Mouse (Mus musculus) left cerebral cortex, postnatal 25 days (tissue): ENCODE results near the gene Lsamp. TPM values are rescaled to one million over a fixed set of nuclear protein-coding genes. Genes with fewer than 3 reads are reported as not detected.

ENCODE experiments used
- DNase-seq, 2 experiments: peaks; one replicate each; pipeline ENCODE4 v3.0.0; 2022; ENCODE audit warnings: low spot score in 2 of 2, mixed read lengths in 1 of 2
- intact Hi-C: fragments of 180-260 bp; cut with DNase I; formaldehyde crosslinking; loops from one replicate; pipeline ENCODE4 v1.15.1; 2025
- total RNA-seq, 2 experiments: library from RNA; stranded (reverse); gene quantifications; 2 replicates each; pipeline ENCODE4 v1.2.3; 2021

The Lsamp gene
- total RNA-seq, 2 experiments from 2014 or later = 232 to 262 TPM

DNA sequence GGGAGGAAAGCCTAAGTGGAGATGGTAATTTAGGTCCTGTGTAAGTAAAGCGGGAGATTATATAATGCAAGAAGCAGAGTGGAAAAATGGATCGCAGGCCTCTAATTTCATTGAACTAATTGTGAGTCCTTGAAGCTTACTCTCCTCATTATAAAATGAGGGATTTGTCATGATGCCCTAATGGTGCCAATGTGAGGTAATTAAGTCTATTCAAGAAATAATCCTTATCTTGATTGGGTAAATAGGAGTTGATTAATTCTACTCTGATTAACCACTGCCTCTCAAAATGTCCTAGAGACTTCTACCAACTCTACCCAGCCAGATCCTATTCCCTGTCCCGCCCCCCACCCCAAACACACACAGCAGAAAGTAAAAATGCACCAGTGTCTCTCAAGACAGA lies 1802.5 kb downstream of the Lsamp start:
- intact Hi-C loops = loop anchor here (5.0 kb wide), 1 partner anchor 116 kb away; no protein-coding TSS in a partner anchor
- DNase-seq = no peak

DNA sequence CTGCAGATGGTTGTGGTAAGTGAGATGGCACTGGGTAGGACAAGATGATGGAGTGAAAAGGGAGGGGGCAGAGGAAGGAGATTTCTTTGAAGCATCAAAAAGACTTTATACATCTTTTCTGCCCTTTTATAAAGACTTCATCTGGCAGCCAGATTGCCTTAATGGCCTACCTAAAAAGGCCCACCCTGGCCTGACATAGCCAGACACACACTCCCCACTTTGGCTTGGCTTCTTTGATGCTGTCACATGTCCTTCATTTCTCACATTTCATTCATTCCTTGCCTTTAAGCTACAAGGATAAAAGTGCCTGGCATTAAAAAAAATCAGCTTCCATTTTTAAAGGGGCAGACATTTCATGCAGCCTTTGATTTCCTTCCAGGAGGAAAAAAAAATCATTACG lies 1803.0 kb downstream of the Lsamp start:
- intact Hi-C loops = loop anchor here (5.0 kb wide), 1 partner anchor 115 kb away; no protein-coding TSS in a partner anchor
- DNase-seq = no peak

DNA sequence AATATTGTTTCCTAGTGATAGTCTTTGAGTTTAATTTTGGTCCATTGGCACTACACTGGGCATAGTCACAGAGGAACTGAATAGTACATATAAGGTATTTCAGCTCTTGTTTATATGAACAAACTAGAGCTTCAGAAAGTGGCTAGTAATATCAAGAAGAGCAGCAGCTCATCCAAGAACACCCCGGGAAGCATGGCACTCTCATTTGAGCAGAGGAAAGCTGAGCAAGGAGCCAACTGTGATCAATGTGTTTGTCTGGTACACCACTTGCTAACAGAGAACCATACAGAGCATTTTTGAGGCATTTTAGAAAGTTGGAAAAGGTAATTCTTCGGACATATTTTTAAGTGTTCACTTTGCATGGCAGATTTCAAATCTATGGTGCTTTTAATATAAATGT lies 1805.9 kb downstream of the Lsamp start:
- DNase-seq = no peak
- intact Hi-C loops = no loop called here

DNA sequence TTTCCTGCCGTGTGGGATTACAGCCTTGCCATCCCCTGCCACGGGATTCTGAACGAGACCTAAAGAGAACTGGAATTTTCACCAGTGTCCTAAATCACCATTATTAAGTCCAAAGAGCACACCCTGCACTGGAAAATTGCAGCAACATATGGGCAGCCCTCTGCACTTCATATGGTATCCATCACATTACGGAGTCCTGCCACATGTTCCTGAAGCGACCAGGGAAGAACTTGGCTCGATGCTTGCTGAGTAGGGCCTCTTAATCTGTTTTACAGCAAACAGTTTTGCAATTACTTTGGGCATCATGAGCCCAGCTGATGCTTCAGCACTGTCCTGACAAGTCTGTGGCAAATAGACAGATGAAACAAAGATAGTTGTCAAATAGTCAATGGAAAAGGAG lies 1836.2 kb downstream of the Lsamp start:
- DNase-seq = no peak
- intact Hi-C loops = no loop called here

DNA sequence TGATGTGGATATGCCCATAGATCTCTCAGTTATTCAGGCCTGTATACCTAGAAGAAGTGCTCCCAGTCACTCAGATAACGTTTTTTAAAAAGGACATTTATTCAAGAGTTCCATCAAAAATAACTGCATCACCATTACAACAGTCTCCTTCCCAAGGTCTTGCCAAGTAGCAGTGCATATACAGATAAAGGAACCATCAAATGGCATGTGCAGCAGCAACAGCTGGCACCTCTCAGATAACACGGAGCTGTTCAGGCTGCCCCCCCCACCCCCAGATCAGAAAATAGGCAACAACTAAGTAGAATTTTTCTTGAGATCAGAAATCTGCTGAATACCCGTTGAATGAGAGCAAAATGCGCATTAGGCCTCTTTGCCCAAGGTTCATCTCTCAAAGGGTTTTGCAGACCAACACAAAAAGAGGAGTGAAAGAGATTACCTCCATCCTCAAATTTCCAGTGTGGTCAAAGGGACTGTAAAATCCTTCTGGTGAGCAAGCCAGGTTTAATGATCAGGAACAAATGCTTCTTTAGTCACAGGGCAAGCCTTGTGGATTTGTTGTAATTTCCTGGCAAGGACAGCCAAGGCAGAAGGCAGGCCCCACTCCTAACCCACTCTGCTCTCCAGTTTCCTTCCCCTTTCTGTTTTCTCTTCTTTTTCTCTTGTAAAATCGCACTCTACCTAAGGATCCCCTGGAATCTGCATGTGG lies 1842.9 kb downstream of the Lsamp start:
- intact Hi-C loops = no loop called here
- DNase-seq = no peak

DNA sequence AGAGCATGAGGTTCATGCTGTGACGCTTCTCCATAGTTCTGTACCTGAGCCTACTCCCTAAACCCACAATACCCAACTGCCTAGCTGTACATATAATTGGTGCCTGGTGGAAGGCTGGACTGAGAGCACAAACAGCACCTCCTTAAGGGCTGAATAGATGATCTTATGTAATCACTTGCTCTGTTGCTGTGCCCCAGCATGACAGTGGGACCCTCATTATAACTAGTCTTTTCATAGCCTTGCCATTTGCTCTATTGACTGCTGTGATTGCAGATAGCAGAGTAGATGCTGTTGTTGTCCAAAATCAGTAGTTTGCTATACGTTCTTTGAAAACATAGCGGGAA lies 1843.4 kb downstream of the Lsamp start:
- intact Hi-C loops = no loop called here

DNA sequence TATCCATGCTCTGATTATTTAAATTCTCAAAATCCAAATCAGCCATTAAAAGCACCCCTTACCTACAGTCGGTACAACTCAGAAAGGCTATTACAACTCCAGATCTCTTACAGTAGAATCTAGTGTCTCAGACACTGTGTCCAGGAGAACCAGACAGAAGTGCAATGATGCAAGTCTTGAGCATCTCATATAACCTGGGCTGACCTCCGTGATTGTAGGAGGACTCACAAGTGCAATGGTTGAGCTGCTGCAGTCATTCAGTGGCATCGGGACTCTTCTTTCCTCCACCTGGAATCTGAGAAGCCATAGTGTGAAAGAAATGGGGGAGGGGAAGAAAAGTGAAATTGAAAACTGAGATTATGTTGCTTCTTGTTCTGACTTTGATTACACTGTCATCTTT lies 1850.5 kb downstream of the Lsamp start:
- no peak for DNase-seq
- intact Hi-C loops = loop anchor here (5.0 kb wide), 2 partner anchors 302 to 577 kb away; no protein-coding TSS in a partner anchor

More for the DNA sequence above, 1843.4 kb downstream of the Lsamp start:
- DNase-seq = no peak

DNA sequence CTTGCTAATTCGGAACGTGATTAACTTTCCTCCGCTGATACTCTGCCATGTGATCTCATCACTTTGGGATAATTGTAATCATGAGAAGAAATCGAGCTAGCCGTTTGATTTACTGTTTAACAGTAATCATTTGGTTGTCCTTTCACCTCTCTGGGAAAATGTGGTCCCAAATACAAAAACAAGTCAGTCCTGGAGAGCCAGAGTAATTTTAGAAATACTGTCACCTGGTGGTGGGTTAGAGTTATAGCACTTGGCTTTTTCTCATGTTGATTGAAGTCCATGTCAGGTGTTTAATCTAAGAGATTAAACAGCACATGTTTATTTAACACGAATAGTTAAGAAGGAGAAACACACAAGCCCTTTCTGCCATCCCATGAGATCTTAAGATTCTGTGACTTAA lies 1851.6 kb downstream of the Lsamp start:
- peak in 1 of 2 experiments; percentile 43 for DNase-seq
- intact Hi-C loops = loop anchor here (5.0 kb wide), 2 partner anchors 303 to 578 kb away; no protein-coding TSS in a partner anchor

DNA sequence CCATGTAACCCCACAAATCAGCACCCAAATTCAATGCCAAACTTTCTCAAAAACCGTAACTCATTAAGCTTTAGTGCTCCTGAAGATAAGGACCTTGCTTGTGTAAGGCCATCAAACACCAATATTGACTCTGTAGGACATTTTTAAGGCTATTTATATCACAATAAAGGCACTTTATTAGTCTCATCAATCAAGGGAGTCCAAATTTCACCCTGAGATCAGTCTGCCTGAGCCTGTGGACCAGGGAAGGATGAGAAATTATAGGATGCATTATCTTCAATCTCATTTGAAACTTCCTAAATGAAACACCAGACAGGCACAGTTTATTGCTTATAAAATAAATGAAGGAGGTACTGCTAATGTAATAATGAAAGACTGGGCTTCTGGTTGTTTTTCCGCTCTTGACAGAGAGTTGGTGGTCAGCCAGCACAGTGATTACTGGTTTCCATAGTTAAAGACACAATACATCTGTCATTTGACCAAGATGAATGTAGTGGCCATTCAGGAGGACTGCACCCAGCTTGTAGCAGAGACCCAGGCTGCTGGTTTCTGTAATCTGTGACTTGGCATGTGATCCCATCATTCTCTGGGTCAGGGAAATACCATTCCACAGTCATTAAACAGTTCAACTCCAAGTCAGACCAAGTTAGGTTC lies 1855.7 kb downstream of the Lsamp start:
- intact Hi-C loops = loop anchor here (5.0 kb wide), 2 partner anchors 308 to 583 kb away; no protein-coding TSS in a partner anchor
- no peak for DNase-seq

DNA sequence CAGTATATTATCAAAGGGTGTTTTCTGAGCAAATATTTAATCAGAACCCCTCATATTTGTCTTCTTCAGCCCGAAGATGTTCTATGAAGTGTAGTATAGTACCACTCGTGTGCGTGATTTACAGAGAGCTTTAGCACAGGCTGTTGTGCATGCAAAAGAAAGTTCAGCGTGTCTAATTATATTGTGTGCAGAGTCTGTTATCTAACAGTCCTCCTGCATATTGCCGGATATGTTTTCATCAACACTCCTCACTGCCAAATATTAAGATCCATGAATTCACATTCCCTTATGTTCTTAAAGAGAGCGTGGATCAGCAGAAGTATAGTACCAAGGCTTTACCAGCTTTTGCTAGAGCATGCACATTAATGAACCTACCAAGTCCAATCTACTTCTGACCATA lies 1862.7 kb downstream of the Lsamp start:
- intact Hi-C loops = no loop called here
- peak in 1 of 2 experiments; percentile 32 for DNase-seq

DNA sequence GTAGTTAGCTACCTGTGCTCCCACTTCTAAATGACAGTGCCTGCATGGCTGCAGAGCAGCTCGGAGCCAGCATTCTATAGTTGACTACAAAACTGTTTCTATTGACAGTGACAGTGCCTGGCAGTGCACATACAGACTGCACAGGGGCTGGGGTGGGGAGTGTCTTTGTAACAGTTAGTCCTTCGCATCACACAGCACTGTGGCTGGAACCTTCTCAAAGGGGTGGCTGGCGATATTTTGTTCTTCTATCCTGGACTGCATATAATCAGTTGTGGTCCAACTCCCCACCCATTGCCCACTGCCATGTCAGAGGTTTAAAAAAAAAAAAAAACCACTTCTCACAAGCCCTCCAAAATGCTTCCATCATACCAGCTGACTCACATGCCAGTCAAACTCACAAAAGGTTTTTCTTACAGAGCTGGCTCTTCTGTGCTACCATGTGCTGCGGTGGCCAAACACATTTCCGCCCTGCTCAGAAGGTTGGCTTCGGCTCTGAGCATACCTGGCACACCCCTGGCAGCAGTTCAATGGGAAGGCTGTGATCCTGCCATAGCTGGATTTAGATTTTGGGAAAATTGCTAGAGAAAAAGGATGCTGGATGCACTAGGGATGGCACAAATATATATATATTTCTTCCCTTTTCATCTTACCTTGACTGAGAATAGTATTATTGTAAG lies 1887.9 kb downstream of the Lsamp start:
- intact Hi-C loops = no loop called here
- no peak for DNase-seq

DNA sequence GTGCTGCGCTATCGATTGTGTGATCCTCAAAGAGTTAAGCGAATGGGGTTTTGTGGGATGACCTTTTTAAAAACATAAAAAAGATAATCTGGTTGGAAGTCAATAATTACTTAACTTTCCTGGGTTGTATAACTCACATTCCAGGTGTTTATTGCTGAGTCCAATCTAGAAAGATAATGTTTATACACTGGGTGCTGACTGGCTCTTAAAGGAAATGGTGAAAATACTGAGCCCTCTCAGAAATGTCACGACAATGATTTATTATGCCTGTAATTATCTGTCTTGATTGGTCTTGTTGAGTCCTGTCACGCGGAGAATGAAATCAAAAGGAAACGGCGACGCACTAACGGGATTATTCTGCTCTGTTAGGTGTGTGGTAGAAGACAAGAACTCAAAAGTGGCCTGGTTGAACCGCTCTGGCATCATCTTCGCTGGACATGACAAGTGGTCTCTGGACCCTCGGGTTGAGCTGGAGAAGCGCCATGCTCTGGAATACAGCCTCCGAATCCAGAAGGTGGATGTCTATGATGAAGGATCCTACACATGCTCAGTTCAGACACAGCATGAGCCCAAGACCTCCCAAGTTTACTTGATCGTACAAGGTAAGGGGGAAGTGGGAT lies 1904.5 kb downstream of the Lsamp start:
- no peak for DNase-seq
- intact Hi-C loops = no loop called here

DNA sequence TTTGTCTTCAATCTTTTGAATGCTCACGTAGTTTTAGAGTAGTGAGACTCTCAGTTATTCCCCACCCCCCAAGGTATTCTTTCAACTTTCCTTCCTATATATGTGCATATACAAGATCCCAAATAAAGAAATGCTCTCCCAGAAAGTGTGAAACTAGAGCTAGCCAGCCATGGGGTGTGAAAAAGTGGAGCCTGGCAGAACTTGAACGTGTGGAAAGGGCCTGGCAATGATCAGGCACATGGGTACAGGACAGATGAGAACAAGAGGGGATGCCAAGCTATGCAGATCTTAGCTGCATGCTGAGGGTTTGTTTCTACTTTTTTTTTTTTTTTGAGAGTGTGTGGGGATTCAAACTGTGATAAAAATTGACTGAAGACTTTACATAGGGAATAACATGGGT lies 1916.6 kb downstream of the Lsamp start:
- DNase-seq = peak; percentile 34 to 91
- intact Hi-C loops = loop anchor here (2.0 to 5.0 kb wide), 2 partner anchors 38 to 113 kb away; no protein-coding TSS in a partner anchor

DNA sequence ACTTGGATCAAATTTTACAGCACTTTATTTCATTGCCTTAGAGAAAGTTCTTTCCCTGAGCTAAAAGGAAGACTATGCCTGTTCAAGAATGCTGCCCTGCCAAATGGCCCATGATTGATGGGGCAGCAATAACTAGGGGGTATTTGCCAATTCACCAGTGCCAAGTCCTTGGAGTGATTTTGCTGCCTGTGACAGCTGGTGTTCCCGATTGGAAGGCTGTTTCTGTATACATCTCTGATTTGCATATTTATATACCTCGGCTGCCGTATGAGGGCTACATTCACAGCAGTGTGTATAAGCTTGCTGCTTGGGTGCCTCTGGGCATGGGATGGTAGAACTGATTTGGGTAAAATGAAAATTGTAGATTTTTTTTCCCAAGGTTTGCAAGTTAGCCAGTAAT lies 1919.5 kb downstream of the Lsamp start:
- intact Hi-C loops = loop anchor here (5.0 kb wide), 1 partner anchor 116 kb away; no protein-coding TSS in a partner anchor

DNA sequence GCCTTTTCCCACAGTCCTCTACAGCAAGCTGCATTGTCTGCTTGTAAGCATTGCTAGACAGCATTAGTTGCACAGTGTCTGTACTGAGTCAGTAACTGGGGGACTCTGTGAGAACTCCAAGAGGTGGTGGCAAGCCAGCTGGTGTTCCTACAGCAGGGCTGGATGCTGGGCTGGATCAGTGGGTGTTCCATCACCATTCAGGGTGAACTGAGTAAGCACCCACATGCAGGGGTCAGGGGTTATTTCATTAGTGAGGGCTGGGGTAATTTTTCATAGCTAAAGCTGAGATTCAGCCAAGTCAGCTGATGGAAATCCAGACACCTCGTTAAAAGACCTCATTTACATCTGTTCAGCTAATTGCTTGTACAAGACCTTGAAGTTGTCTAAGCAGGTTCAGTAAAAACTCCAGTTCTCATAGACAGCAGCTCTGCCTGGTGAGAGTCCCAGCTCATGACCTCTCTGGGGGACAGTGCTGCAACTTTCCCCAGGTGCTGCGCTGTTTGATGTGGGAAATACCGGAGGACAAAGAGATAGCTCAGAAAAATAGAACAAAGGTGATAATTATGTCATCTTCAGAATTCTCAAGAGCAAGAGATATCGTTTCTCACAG lies 1928.5 kb downstream of the Lsamp start:
- DNase-seq = peak in 1 of 2 experiments; percentile 40
- intact Hi-C loops = no loop called here

More for the DNA sequence above, 1919.5 kb downstream of the Lsamp start:
- peak in 1 of 2 experiments; percentile 69 for DNase-seq

DNA sequence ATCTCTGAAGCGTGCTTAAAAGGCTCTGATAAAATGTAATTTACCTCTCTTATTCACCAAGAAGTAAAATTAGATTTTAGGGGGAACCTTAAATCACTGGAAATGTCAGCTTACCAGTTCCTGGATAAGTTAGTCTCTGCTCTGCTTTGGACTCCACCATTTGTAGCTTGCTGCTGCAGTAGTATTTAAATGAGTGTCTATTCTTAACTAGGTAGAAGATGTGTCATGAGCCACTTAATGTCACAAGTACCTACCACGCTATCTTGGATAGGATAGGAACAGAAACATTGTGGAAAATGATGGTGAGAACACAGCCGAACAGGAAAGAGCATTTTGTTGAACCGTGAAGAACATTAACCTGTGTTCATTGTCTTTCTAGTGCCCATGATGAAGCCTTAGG lies 1929.2 kb downstream of the Lsamp start:
- DNase-seq = peak in 1 of 2 experiments; percentile 43
- intact Hi-C loops = no loop called here

DNA sequence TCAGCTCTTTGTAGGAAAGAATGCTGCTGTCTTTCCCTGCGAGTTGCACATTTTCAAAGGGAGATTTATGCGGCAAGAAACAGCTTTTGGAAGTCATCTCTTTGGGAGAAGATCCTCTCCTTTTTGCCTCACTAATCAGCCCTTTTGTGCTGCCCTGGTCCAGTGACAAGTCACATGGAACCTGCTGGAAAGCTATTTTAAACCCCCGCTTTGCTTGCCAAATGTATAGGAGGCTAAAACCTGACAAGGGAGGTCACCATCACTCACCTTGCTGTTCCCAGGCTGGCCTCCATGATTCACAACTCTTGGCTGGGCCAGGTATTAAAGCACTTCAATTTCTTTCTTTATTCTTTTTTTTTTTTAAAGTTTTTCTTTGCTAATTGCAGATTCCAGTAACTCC lies 1932.2 kb downstream of the Lsamp start:
- DNase-seq = no peak
- intact Hi-C loops = no loop called here

DNA sequence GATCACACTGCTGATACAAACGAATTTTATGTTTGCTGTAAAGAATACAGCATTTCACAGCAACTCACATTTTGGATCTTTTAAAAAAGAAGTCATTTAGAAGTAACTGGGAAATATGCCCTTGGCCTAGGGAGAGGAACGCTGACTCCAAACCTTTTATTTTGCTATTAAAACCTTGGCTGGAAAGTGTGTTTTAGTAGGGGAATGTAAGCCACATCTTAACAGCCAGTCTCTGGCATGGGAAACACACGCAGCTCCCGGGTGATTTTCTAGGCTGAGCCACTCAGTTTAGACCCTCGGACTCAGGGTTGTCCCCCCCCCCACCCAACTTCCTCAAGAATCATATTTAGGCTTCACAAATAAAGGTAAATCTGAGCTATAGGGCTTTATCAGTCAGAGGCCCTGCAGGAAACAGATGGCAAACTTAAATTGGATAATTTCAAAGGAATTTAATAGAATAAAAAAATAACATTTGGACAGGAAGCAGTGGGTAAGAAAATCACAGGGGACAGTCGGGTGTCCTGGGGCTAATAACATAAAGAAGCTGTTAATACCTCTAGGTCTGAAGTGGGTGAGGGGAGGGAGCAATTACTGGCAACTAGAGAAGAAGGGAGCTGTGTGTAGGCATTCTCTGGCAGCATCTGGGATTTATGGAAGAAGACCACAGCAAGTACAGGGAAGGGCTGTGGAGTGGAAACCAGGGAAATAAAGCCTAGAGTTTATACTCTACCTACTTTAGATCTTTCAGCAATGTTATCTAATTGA lies 1933.1 kb downstream of the Lsamp start:
- intact Hi-C loops = no loop called here
- no peak for DNase-seq

DNA sequence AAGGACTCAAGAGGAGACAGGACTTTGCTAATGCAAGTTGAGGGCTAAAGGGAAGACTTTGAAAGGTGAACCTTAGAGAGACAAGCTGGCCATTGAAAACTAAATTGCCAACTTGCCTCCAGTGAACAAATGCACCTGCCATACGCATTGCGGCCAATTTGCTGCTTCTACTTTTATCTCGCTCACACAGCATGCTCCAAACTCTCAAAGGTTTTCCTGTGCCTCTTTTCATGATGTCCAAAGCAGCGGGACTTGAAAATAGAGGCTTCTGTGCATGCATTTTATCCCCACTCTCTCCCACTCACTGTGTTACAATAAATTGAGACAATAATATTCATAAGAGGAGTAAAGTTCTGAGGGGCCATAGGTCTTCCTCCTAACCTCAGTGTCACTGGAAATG lies 1945.4 kb downstream of the Lsamp start:
- no peak for DNase-seq
- intact Hi-C loops = no loop called here
